Mouse (Mus musculus): ENCODE measurements around the gene Cend1. TPM values are rescaled to one million over a fixed set of nuclear protein-coding genes. Genes with fewer than 3 reads are reported as not detected.

Cend1 gene
- polyA plus RNA-seq, 1 experiment from 2014 or later = 3.3 TPM

- Histone ChIP-seq H3K9me3 (ENCODE audit: control insufficient read depth) (no peaks in the 10 kb centered on the region), H3K9ac (ENCODE audit: low read depth, low read length) (0 out of 2 replicates have a peak overlapping the region, but pooled peaks have one; percentile 56), H3K27me3 (replicated peaks; ENCODE audit: control insufficient read depth, insufficient read depth, low read length) (no peaks in the 10 kb centered on the region), H3K36me3 (ENCODE audit: control insufficient read depth, insufficient read depth) (peaks cover 45% of the 10 kb centered on the region), H3K4me2 (replicated peaks; ENCODE audit: low read depth) (peak overlapping the region; percentile 90), H3K27ac (ENCODE audit: low read depth, low read length) (peak overlapping the region; percentile 78), H3K4me3 (ENCODE audit: low read depth, low read length) (peak overlapping the region; percentile 71), H3K4me1 (replicated peaks; ENCODE audit: control insufficient read depth, insufficient read depth, low read length) (peaks cover 16% of the 10 kb centered on the region)
- TF ChIP-seq CTCF (IDR thresholded peaks at IDR 0.05; ENCODE audit: low read depth) = no peak
- no peak for ATAC-seq
- 45% methylated on average over 2 of the region's 2 CpGs for WGBS
Measured at GRCm38 (mm10) chr7:141436523-141436892, 7.2 kb upstream of the Cend1 start.

GRCm38 (mm10) chr7:141435856-141436522, 6.7 kb upstream of the Cend1 start:
- H3K27ac ChIP-seq (ENCODE audit: low read depth, low read length) = peak overlapping the region; percentile 78
- H3K4me3 ChIP-seq (ENCODE audit: low read depth, low read length) = no peak overlapping the region

GRCm38 (mm10) chr7:141435129-141435855, 6.0 kb upstream of the Cend1 start:
- 2% methylated on average over 17 of the region's 17 CpGs for WGBS
- ATAC-seq = peak; percentile 16; the same call in 1 of the 2 replicates
- H3K36me3 ChIP-seq (ENCODE audit: control insufficient read depth, insufficient read depth) = peaks cover 57% of the 10 kb centered on the region

More at GRCm38 (mm10) chr7:141435856-141436522, 6.7 kb upstream of the Cend1 start:
- Histone ChIP-seq H3K9ac (ENCODE audit: low read depth, low read length) (0 out of 2 replicates have a peak overlapping the region, but pooled peaks have one; percentile 40), H3K36me3 (ENCODE audit: control insufficient read depth, insufficient read depth) (peaks cover 51% of the 10 kb centered on the region), H3K4me2 (replicated peaks; ENCODE audit: low read depth) (peak overlapping the region; percentile 90), H3K27me3 (replicated peaks; ENCODE audit: control insufficient read depth, insufficient read depth, low read length) (no peaks in the 10 kb centered on the region), H3K4me1 (replicated peaks; ENCODE audit: control insufficient read depth, insufficient read depth, low read length) (peaks cover 16% of the 10 kb centered on the region), H3K9me3 (ENCODE audit: control insufficient read depth) (no peaks in the 10 kb centered on the region)
- WGBS = 56% methylated on average over 9 of the region's 9 CpGs
- no peak for TF ChIP-seq CTCF (IDR thresholded peaks at IDR 0.05; ENCODE audit: low read depth)
- ATAC-seq = peak; percentile 22

GRCm38 (mm10) chr7:141434464-141434863, 5.2 kb upstream of the Cend1 start:
- H3K4me2 ChIP-seq (replicated peaks; ENCODE audit: low read depth) = peak overlapping the region; percentile 78
- WGBS = 17% methylated on average over 8 of the region's 8 CpGs
- ATAC-seq = no peak
- no peaks in the 10 kb centered on the region for H3K9me3 ChIP-seq (ENCODE audit: control insufficient read depth)
- peaks cover 51% of the 10 kb centered on the region for H3K36me3 ChIP-seq (ENCODE audit: control insufficient read depth, insufficient read depth)
- peak overlapping the region; percentile 40; the same call in 1 of the 2 replicates for H3K9ac ChIP-seq (ENCODE audit: low read depth, low read length)
- H3K4me3 ChIP-seq (ENCODE audit: low read depth, low read length) = peak overlapping the region; percentile 43
- H3K4me1 ChIP-seq (replicated peaks; ENCODE audit: control insufficient read depth, insufficient read depth, low read length) = peaks cover 16% of the 10 kb centered on the region
- peak overlapping the region; percentile 78; the same call in 1 of the 2 replicates for H3K27ac ChIP-seq (ENCODE audit: low read depth, low read length)
- no peak for TF ChIP-seq CTCF (IDR thresholded peaks at IDR 0.05; ENCODE audit: low read depth)
- no peaks in the 10 kb centered on the region for H3K27me3 ChIP-seq (replicated peaks; ENCODE audit: control insufficient read depth, insufficient read depth, low read length)

More at GRCm38 (mm10) chr7:141435129-141435855, 6.0 kb upstream of the Cend1 start:
- no peaks in the 10 kb centered on the region for H3K9me3 ChIP-seq (ENCODE audit: control insufficient read depth)
- peak overlapping the region; percentile 40; the same call in 1 of the 2 replicates for H3K9ac ChIP-seq (ENCODE audit: low read depth, low read length)
- peak overlapping the region; percentile 78 for H3K27ac ChIP-seq (ENCODE audit: low read depth, low read length)
- H3K4me3 ChIP-seq (ENCODE audit: low read depth, low read length) = peak overlapping the region; percentile 43
- peak overlapping the region; percentile 78 for H3K4me2 ChIP-seq (replicated peaks; ENCODE audit: low read depth)
- no peak for TF ChIP-seq CTCF (IDR thresholded peaks at IDR 0.05; ENCODE audit: low read depth)
- no peaks in the 10 kb centered on the region for H3K27me3 ChIP-seq (replicated peaks; ENCODE audit: control insufficient read depth, insufficient read depth, low read length)
- H3K4me1 ChIP-seq (replicated peaks; ENCODE audit: control insufficient read depth, insufficient read depth, low read length) = peaks cover 16% of the 10 kb centered on the region

- Histone ChIP-seq H3K27me3 (replicated peaks; ENCODE audit: control insufficient read depth, insufficient read depth, low read length) (no peaks in the 10 kb centered on the region), H3K4me1 (replicated peaks; ENCODE audit: control insufficient read depth, insufficient read depth, low read length) (peaks cover 16% of the 10 kb centered on the region), H3K27ac (ENCODE audit: low read depth, low read length) (no peak overlapping the region), H3K4me2 (replicated peaks; ENCODE audit: low read depth) (peak overlapping the region; percentile 78), H3K9ac (ENCODE audit: low read depth, low read length) (peak overlapping the region; percentile 40; the same call in 1 of the 2 replicates), H3K9me3 (ENCODE audit: control insufficient read depth) (no peaks in the 10 kb centered on the region), H3K36me3 (ENCODE audit: control insufficient read depth, insufficient read depth) (peaks cover 45% of the 10 kb centered on the region), H3K4me3 (ENCODE audit: low read depth, low read length) (peak overlapping the region; percentile 43)
- ATAC-seq = no peak
- no peak for TF ChIP-seq CTCF (IDR thresholded peaks at IDR 0.05; ENCODE audit: low read depth)
- WGBS = 75% methylated on average over 15 of the region's 15 CpGs
Measured at GRCm38 (mm10) chr7:141433517-141434400, 4.5 kb upstream of the Cend1 start.
